Mouse (Mus musculus) MEL (cell line): Measurements from ENCODE around the gene Cep135. TPM values are rescaled to one million over a fixed set of nuclear protein-coding genes. Genes with fewer than 3 reads are reported as not detected.

Source experiments
- DNase-seq: peaks from one replicate; pipeline ENCODE4 v3.0.0; 2011; ENCODE audit warnings: low read depth, low spot score
- H3K27ac ChIP-seq: 2 replicates; pipeline ENCODE4 v1.5.1; 2012; ENCODE audit warnings: low read depth, mild to moderate bottlenecking, control low read depth, low read length, moderate library complexity; ENCODE audit not compliant: control insufficient read depth
- H3K27me3 ChIP-seq, 2 experiments: fragments of 150-350 bp in 1 of 2; sonication (generic) in 1 of 2; 2 replicates each; pipeline ENCODE4 v1.6.1; 2012; ENCODE audit warnings: low read length in 2 of 2, mild to moderate bottlenecking in 2 of 2, improper control_type of control experiment in 1 of 2, moderate library complexity in 1 of 2; ENCODE audit not compliant: insufficient read depth in 2 of 2, control insufficient read depth in 1 of 2
- H3K36me3 ChIP-seq, 2 experiments: 2 replicates each; pipeline ENCODE4 v1.6.1; 2012 to 2014; ENCODE audit warnings: low read length in 2 of 2, improper control_type of control experiment in 1 of 2, inconsistent platforms in 1 of 2, mild to moderate bottlenecking in 1 of 2; ENCODE audit not compliant: insufficient read depth in 2 of 2, control insufficient read depth in 1 of 2
- H3K4me1 ChIP-seq, 2 experiments: fragments of 150-350 bp in 1 of 2; sonication (generic) in 1 of 2; 2 replicates each; pipeline ENCODE4 v1.6.1; 2012; ENCODE audit warnings: low read length in 2 of 2, improper control_type of control experiment in 1 of 2, mild to moderate bottlenecking in 1 of 2; ENCODE audit not compliant: insufficient read depth in 2 of 2, control insufficient read depth in 1 of 2
- H3K4me3 ChIP-seq, 2 experiments: fragments of 150-350 bp in 1 of 2; sonication (generic) in 1 of 2; 2 replicates each; pipeline ENCODE4 v1.5.1; 2012; ENCODE audit warnings: low read depth in 2 of 2, low read length in 2 of 2, mild to moderate bottlenecking in 2 of 2, moderate library complexity in 2 of 2, control low read depth in 1 of 2, improper control_type of control experiment in 1 of 2; ENCODE audit not compliant: control insufficient read depth in 1 of 2, insufficient read depth in 1 of 2
- H3K79me2 ChIP-seq: 2 replicates; pipeline ENCODE4 v1.6.1; 2012; ENCODE audit warnings: mild to moderate bottlenecking, low read length, moderate library complexity; ENCODE audit not compliant: control insufficient read depth, poor library complexity, insufficient read depth
- H3K9ac ChIP-seq: 2 replicates; pipeline ENCODE4 v1.6.1; 2012; ENCODE audit warnings: low read depth, mild to moderate bottlenecking, control low read depth, low read length, moderate library complexity; ENCODE audit not compliant: control insufficient read depth, poor library complexity, severe bottlenecking
- H3K9me3 ChIP-seq: fragments of 150-350 bp; sonication (generic); replicated peaks from 2 replicates; pipeline ENCODE4 v1.6.1; 2012; ENCODE audit warnings: mild to moderate bottlenecking, low read length, improper control_type of control experiment, moderate library complexity; ENCODE audit not compliant: insufficient read depth
- BHLHE40 ChIP-seq: IDR thresholded peaks from 2 replicates; pipeline ENCODE4 v1.6.1; 2012; ENCODE audit warnings: low read depth, mild to moderate bottlenecking, inconsistent platforms, low read length, improper control_type of control experiment, borderline replicate concordance
- CHD2 ChIP-seq: IDR thresholded peaks from 2 replicates; pipeline ENCODE4 v1.6.1; 2011; ENCODE audit warnings: low read length, improper control_type of control experiment
- CTCF ChIP-seq, 3 experiments: IDR thresholded peaks in 2 of 3; conservative IDR thresholded peaks in 1 of 3; 2 replicates each; pipeline ENCODE4 v1.5.1; 2011 to 2012; ENCODE audit warnings: low read length in 3 of 3, low read depth in 2 of 3, mild to moderate bottlenecking in 2 of 3, improper control_type of control experiment in 1 of 3, inconsistent platforms in 1 of 3, mixed read lengths in 1 of 3, moderate library complexity in 1 of 3; ENCODE audit not compliant: control insufficient read depth in 1 of 3, insufficient read depth in 1 of 3, poor library complexity in 1 of 3, severe bottlenecking in 1 of 3
- ETS1 ChIP-seq: IDR thresholded peaks from 2 replicates; pipeline ENCODE4 v1.6.1; 2012; ENCODE audit warnings: low read depth, mild to moderate bottlenecking, inconsistent platforms, low read length, improper control_type of control experiment, moderate library complexity
- MAX ChIP-seq: IDR thresholded peaks from 2 replicates; pipeline ENCODE4 v1.6.1; 2011; ENCODE audit warnings: low read length, improper control_type of control experiment
- MAZ ChIP-seq: IDR thresholded peaks from 2 replicates; pipeline ENCODE4 v1.6.1; 2012; ENCODE audit warnings: low read depth, mild to moderate bottlenecking, inconsistent platforms, low read length, improper control_type of control experiment
- MXI1 ChIP-seq: IDR thresholded peaks from 2 replicates; pipeline ENCODE4 v1.6.1; 2011; ENCODE audit warnings: mild to moderate bottlenecking, low read depth, low read length, improper control_type of control experiment
- MYB ChIP-seq: IDR thresholded peaks from 2 replicates; pipeline ENCODE4 v1.6.1; 2011; ENCODE audit warnings: mild to moderate bottlenecking, low read depth, low read length, improper control_type of control experiment
- NRF1 ChIP-seq: IDR thresholded peaks from 2 replicates; pipeline ENCODE4 v1.6.1; 2014; ENCODE audit warnings: low read depth, mild to moderate bottlenecking, inconsistent platforms, low read length, improper control_type of control experiment, moderate library complexity; ENCODE audit not compliant: poor library complexity, insufficient read depth, severe bottlenecking
- POLR2A ChIP-seq, 2 experiments: IDR thresholded peaks; 2 replicates each; pipeline ENCODE4 v1.6.1; 2011 to 2012; ENCODE audit warnings: low read length in 2 of 2, mild to moderate bottlenecking in 2 of 2, control low read depth in 1 of 2, improper control_type of control experiment in 1 of 2, low read depth in 1 of 2, moderate library complexity in 1 of 2; ENCODE audit not compliant: control insufficient read depth in 1 of 2, insufficient read depth in 1 of 2, poor library complexity in 1 of 2
- RAD21 ChIP-seq: IDR thresholded peaks from 2 replicates; pipeline ENCODE4 v1.6.1; 2011; ENCODE audit warnings: mild to moderate bottlenecking, low read depth, low read length, improper control_type of control experiment
- RCOR1 ChIP-seq: IDR thresholded peaks from 2 replicates; pipeline ENCODE4 v1.6.1; 2012; ENCODE audit warnings: low read depth, mild to moderate bottlenecking, inconsistent platforms, low read length, improper control_type of control experiment
- SMC3 ChIP-seq: IDR thresholded peaks from 2 replicates; pipeline ENCODE4 v1.6.1; 2011; ENCODE audit warnings: low read depth, low read length, improper control_type of control experiment
- TBP ChIP-seq: IDR thresholded peaks from 2 replicates; pipeline ENCODE4 v1.8.0; 2011; ENCODE audit warnings: low read depth, low read length, improper control_type of control experiment
- polyA plus RNA-seq, 2 experiments: library from polyadenylated mRNA; stranded (reverse) in 1 of 2; unstranded in 1 of 2; fragments of >175 nt in 1 of 2; fragments of >200 nt in 1 of 2; gene quantifications; 2 replicates each; pipeline versions ENCODE4 v1.2.1 to v1.2.4; 2012; ENCODE audit warnings: low replicate concordance in 2 of 2, low read depth in 1 of 2; ENCODE audit not compliant: insufficient read length in 2 of 2, insufficient read depth in 1 of 2, missing spikeins in 1 of 2
- total RNA-seq: library from RNA; depleted of rRNA; stranded (reverse); fragments of 300-350 nt; gene quantifications from 2 replicates; pipeline ENCODE4 v1.2.3, GENCODE M21; 2012

Cep135 gene
- total and polyA plus RNA-seq, 3 experiments = 9.2 to 9.3 TPM; not detected in 1

DNA sequence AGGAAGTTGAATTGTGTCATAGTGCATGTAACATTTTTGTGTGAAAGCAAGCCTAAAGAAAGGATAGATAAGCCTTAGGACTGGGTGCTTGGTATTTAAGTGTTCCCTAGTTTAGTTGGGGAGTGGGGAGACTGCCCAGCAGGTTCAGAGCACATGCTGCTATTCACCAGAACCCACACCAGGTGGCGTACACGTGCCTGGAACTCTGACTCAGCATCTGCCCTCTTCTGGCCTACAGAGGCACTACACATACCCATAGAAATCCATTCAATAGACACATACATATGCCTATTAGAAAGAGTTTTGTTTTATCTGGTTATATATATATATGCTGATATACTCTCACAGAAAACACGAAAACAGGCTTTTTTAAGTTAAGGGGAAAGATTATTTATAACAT lies 23.2 kb upstream of the Cep135 start (continued):
- TF ChIP-seq MXI1 (no peak), CTCF (IDR thresholded peaks at IDR 0.05 in 2 of 3, conservative IDR thresholded peaks at IDR 0.05 in 1 of 3; ENCODE audit: control insufficient read depth in 1 of 3, insufficient read depth in 1 of 3, low read depth in 2 of 3, low read length in 3 of 3, poor library complexity in 1 of 3, severe bottlenecking in 1 of 3) (peak in 2 of 3 experiments; percentile 99 to 100), TBP (0 out of 2 replicates have a peak, but pooled peaks have one; percentile 19), NRF1 (no peak; the same call in 1 of the 2 replicates), MAZ (no peak)

DNA sequence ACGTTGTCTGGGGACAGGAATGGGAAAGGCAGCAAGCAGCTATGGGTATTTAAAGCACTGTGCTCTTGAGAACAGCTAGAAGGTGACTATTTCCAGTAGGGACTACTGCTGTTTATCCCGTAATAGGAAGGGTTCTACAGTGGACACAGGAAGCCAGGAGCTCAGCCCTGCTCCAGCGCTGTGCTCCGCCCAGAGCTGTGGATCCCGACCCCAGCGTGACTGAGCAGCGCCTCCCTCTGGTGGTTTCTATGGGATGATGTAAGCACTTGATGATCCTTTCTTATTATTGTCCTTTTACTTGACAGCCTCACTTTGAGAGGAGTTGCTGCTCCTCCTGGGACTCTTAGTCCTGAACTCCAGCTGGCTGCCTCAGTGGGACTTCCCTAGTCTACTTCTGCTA lies 14.2 kb upstream of the Cep135 start:
- H3K4me1 ChIP-seq = no peaks in the 10 kb centered on the region
- no peak overlapping the region for H3K27ac ChIP-seq
- no peak for DNase-seq
- H3K36me3 ChIP-seq = peaks cover 0 to 4% of the 10 kb centered on the region in 2 experiments; a peak in 2 of 4 replicates
- H3K79me2 ChIP-seq = no peaks in the 10 kb centered on the region
- H3K9ac ChIP-seq = no peak overlapping the region
- peak in 1 of 3 experiments; percentile 21; a peak in 2 of 6 replicates for TF ChIP-seq CTCF (IDR thresholded peaks at IDR 0.05 in 2 of 3, conservative IDR thresholded peaks at IDR 0.05 in 1 of 3; ENCODE audit: control insufficient read depth in 1 of 3, insufficient read depth in 1 of 3, low read depth in 2 of 3, low read length in 3 of 3, poor library complexity in 1 of 3, severe bottlenecking in 1 of 3)
- peak; percentile 0; the same call in 1 of the 2 replicates for TF ChIP-seq RAD21
- no peak for TF ChIP-seq ETS1
- TF ChIP-seq SMC3 = peak; percentile 7; the same call in 1 of the 2 replicates
- H3K4me3 ChIP-seq = no peak overlapping the region
- H3K27me3 ChIP-seq = no peaks in the 10 kb centered on the region
- H3K9me3 ChIP-seq = no peaks in the 10 kb centered on the region

DNA sequence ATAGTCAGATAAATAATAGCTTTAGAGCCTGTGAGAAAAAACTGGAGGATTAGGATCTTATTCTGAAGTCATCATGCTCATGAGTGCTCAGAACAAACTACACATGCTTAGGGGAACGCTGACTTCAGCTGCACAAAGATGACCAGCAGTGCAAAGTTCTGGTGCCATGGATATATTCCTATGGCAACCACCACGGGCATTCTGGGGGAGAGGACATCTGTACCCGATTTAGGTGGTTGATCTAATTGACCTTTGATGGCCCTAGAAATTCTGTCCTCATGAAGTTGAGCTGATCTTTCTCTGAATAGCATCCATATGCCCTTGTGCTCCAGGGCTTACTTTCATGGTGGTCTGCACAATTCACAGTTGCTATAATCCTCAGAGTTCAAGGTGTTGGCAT lies 11.5 kb upstream of the Cep135 start:
- Histone ChIP-seq H3K9ac (no peak overlapping the region), H3K9me3 (no peaks in the 10 kb centered on the region), H3K79me2 (no peaks in the 10 kb centered on the region), H3K4me1 (no peaks in the 10 kb centered on the region), H3K4me3 (no peak overlapping the region), H3K27me3 (no peaks in the 10 kb centered on the region), H3K36me3 (no peaks in the 10 kb centered on the region), H3K27ac (no peak overlapping the region)
- DNase-seq = no peak
- TF ChIP-seq MAX (no peak), POLR2A (IDR thresholded peaks at IDR 0.05; ENCODE audit: control insufficient read depth in 1 of 2, insufficient read depth in 1 of 2, low read depth in 1 of 2, low read length in 2 of 2, poor library complexity in 1 of 2) (no peak), CHD2 (no peak), RAD21 (no peak), MYB (no peak), RCOR1 (no peak), TBP (no peak), BHLHE40 (no peak)
- TF ChIP-seq, all 39 proteins: peak for 0
